Mouse (Mus musculus) neural tube, embryonic 13.5 days (tissue): ENCODE results near the gene Olfr1446. TPM values are rescaled to one million over a fixed set of nuclear protein-coding genes. Genes with fewer than 3 reads are reported as not detected.

Experiments
- ATAC-seq: fragments of 200-750 bp; cut with Nextera tagmentation; 2 replicates; pipeline ENCODE4 v1.8.0; 2017; ENCODE audit warnings: low read depth, mild to moderate bottlenecking, moderate TSS enrichment, moderate library complexity
- H3K27ac ChIP-seq: fragments of 300-500 bp; sonication (generic); replicated peaks from 2 replicates; pipeline ENCODE4 v1.5.1; 2015; ENCODE audit warnings: moderate library complexity, mild to moderate bottlenecking, inconsistent platforms
- H3K27me3 ChIP-seq: fragments of 300-500 bp; sonication (generic); 2 replicates; pipeline ENCODE4 v1.6.1; 2015; ENCODE audit warnings: mild to moderate bottlenecking, inconsistent platforms
- H3K36me3 ChIP-seq: fragments of 300-500 bp; sonication (generic); 2 replicates; pipeline ENCODE4 v1.6.1; 2015; ENCODE audit warnings: mild to moderate bottlenecking, inconsistent platforms
- H3K4me1 ChIP-seq: fragments of 300-500 bp; sonication (generic); replicated peaks from 2 replicates; pipeline ENCODE4 v1.6.1; 2015; ENCODE audit warnings: inconsistent platforms
- H3K4me2 ChIP-seq: fragments of 300-500 bp; sonication (generic); 2 replicates; pipeline ENCODE4 v1.6.1; 2015; ENCODE audit warnings: inconsistent platforms, mild to moderate bottlenecking, moderate library complexity
- H3K4me3 ChIP-seq: fragments of 300-500 bp; sonication (generic); 2 replicates; pipeline ENCODE4 v1.5.1; 2015; ENCODE audit warnings: mild to moderate bottlenecking, inconsistent platforms
- H3K9ac ChIP-seq: fragments of 300-500 bp; sonication (generic); 2 replicates; pipeline ENCODE4 v1.6.1; 2015; ENCODE audit warnings: moderate library complexity, mild to moderate bottlenecking, inconsistent platforms
- H3K9me3 ChIP-seq: fragments of 300-500 bp; sonication (generic); 2 replicates; pipeline ENCODE4 v1.6.1; 2016; ENCODE audit warnings: inconsistent platforms
- WGBS: fragments of 180-500 bp; shearing (Covaris S2); methylation state at CpG from one replicate; pipeline ENCODE4 v1.1.7; 2015; 5-methylcytosine and 5-hydroxymethylcytosine counted together
- polyA plus RNA-seq: library from polyadenylated mRNA; unstranded; fragments of >200 nt; fragmentation: Nextera tagmentation; extraction: Ambion mirVana; gene quantifications from 2 replicates; pipeline ENCODE4 v1.2.1, GENCODE M21; 2015

The Olfr1446 gene
- not detected in 2 replicates for polyA plus RNA-seq

DNA sequence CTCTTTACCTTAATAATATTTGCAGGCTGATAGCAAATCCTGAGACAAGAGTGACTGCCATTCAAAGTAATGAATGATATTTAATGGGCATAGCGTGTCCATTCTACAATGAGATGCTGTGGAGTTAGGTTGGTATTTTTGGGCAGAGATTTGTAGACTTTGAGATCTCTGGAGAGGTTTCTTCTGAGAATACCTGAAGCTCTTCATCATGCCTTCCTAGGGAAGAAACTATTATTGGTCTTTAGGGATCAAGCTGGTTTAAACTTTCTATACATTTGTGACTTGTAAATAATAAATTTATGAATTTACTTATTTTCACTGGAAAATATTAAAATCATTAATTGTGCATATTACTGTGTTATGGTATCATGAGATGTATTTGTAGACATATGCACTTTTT is at the start of gene Olfr1446:
Gene Olfr1446, minus strand, starts transcription at position 101 of the 400 bp plus-strand sequence.
- Histone ChIP-seq H3K4me1 (no peaks in the 10 kb centered on the region), H3K36me3 (no peaks in the 10 kb centered on the region), H3K27me3 (no peaks in the 10 kb centered on the region), H3K27ac (no peak within 1 kb of the TSS), H3K4me2 (no peak within 1 kb of the TSS), H3K4me3 (no peak within 1 kb of the TSS), H3K9me3 (no peaks in the 10 kb centered on the region), H3K9ac (no peak within 1 kb of the TSS)
- no peak for ATAC-seq
- WGBS = 87% methylated on average over 1 of the region's 1 CpGs

DNA sequence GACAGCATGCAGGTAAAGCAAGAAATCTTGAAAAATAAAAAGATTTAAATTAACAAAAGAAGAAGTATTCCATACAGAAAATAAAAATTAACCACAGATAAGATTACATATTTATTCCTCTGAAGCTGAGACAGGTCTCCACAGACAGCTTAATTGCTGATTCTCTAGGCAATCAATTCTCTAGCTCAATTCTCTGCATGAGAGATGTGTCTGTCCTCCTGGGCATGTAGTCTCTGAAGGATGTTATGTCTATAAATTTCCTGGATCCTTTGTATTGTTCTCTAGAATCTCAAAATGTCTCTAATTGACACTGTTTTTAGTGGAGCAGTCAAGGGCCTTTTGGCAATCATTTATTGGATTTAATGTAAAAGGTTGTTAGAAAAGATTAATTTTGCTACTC is 37.2 kb upstream of the Olfr1446 start, which contains the start of gene Olfr1449:
Gene Olfr1449, plus strand, starts transcription at position 301 of the 400 bp plus-strand sequence.
- Histone ChIP-seq H3K9ac (no peak within 1 kb of the TSS), H3K9me3 (0 out of 2 replicates have a peak, but pooled peaks cover 7% of the 10 kb centered on the region), H3K4me1 (no peaks in the 10 kb centered on the region), H3K36me3 (no peaks in the 10 kb centered on the region), H3K4me2 (no peak within 1 kb of the TSS), H3K4me3 (no peak within 1 kb of the TSS), H3K27me3 (no peaks in the 10 kb centered on the region), H3K27ac (no peak within 1 kb of the TSS)
- ATAC-seq = no peak

DNA sequence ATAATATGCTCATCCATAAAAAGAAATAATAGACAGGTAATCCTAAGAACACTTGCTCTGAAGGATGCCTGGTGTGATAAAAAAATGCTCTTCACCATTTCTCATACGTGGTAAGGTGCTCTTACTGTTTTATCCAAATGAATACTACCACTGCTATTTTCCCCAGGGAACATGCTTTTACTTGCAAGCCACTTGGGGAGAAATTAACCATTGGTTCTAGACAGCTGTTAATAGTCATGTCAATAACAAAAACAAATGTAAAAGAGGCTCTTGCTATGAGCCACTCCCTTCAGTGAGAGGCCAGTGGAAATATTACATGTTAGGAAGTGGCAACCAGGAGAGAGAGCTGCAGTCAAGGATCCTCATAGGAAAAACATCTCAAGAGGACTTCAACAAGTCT is 31.0 kb upstream of the Olfr1446 start, which contains the start of gene Olfr1448:
Gene Olfr1448, minus strand, starts transcription at position 101 of the 400 bp plus-strand sequence.
- WGBS = 83% methylated on average over 1 of the region's 1 CpGs
- Histone ChIP-seq H3K9me3 (0 out of 2 replicates have a peak, but pooled peaks cover 5% of the 10 kb centered on the region), H3K9ac (no peak within 1 kb of the TSS), H3K27me3 (no peaks in the 10 kb centered on the region), H3K4me3 (no peak within 1 kb of the TSS), H3K4me1 (no peaks in the 10 kb centered on the region), H3K4me2 (no peak within 1 kb of the TSS), H3K27ac (no peak within 1 kb of the TSS), H3K36me3 (no peaks in the 10 kb centered on the region)
- no peak for ATAC-seq

GRCm38 (mm10) chr19:12903643-12904042 is 10.3 kb upstream of the Olfr1446 start, which contains the start of gene Olfr1447:
Gene Olfr1447 (minus strand): TSS chr19:12903743.
- H3K9ac ChIP-seq = no peak within 1 kb of the TSS
- H3K36me3 ChIP-seq = no peaks in the 10 kb centered on the region
- H3K27me3 ChIP-seq = no peaks in the 10 kb centered on the region
- no peak within 1 kb of the TSS for H3K4me2 ChIP-seq
- no peak within 1 kb of the TSS for H3K4me3 ChIP-seq
- no peak within 1 kb of the TSS for H3K27ac ChIP-seq
- ATAC-seq = no peak
- WGBS = 98% methylated on average over 1 of the region's 1 CpGs
- H3K4me1 ChIP-seq = no peaks in the 10 kb centered on the region
- no peaks in the 10 kb centered on the region; the same call in 1 of the 2 replicates for H3K9me3 ChIP-seq

GRCm38 (mm10) chr19:12883555-12883954 is 9.8 kb downstream of the Olfr1446 start, which contains the start of gene Olfr1445:
Gene Olfr1445 (plus strand): TSS chr19:12883855.
- 82% methylated on average over 2 of the region's 2 CpGs for WGBS
- H3K4me2 ChIP-seq = no peak within 1 kb of the TSS

GRCm38 (mm10) chr19:12856983-12857382 is 36.3 kb downstream of the Olfr1446 start, which contains the start of gene Olfr1444:
Gene Olfr1444 (plus strand): TSS chr19:12857283.
- Histone ChIP-seq H3K4me3 (no peak within 1 kb of the TSS), H3K36me3 (no peaks in the 10 kb centered on the region), H3K4me2 (no peak within 1 kb of the TSS), H3K27ac (no peak within 1 kb of the TSS), H3K9ac (no peak within 1 kb of the TSS), H3K4me1 (no peaks in the 10 kb centered on the region), H3K9me3 (no peaks in the 10 kb centered on the region), H3K27me3 (no peaks in the 10 kb centered on the region)
- 65% methylated on average over 1 of the region's 1 CpGs for WGBS
- no peak for ATAC-seq

More at GRCm38 (mm10) chr19:12883555-12883954, 9.8 kb downstream of the Olfr1446 start, which contains the start of gene Olfr1445:
- Histone ChIP-seq H3K9ac (no peak within 1 kb of the TSS), H3K4me3 (no peak within 1 kb of the TSS), H3K9me3 (no peaks in the 10 kb centered on the region; the same call in 1 of the 2 replicates), H3K27me3 (no peaks in the 10 kb centered on the region), H3K27ac (no peak within 1 kb of the TSS), H3K4me1 (no peaks in the 10 kb centered on the region), H3K36me3 (no peaks in the 10 kb centered on the region)
- no peak for ATAC-seq

DNA sequence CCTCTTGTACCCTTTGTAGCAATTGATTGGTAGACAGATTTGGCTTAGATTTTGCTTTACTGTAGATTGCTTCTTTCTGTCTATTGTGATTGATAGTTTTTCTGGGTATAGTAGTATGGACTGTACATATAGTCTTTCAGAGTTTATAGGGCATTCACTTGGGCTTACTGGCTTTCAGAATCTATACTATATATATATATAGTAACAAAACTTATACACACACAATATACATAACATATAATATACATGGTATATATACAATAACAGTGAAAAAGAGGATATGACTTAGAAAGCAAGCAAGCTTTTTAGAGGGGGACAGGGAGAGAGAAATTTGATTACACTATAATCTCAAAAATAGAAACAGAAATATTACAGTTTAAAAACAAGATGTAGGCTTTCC is 46.9 kb downstream of the Olfr1446 start, which contains the start of gene Gm5244:
Gene Gm5244, plus strand, starts transcription at position 301 of the 400 bp plus-strand sequence.
- H3K9ac ChIP-seq = no peak within 1 kb of the TSS
- no peak for ATAC-seq
- H3K4me2 ChIP-seq = no peak within 1 kb of the TSS
- no peaks in the 10 kb centered on the region for H3K36me3 ChIP-seq
- H3K27me3 ChIP-seq = no peaks in the 10 kb centered on the region
- H3K4me3 ChIP-seq = no peak within 1 kb of the TSS
- H3K27ac ChIP-seq = no peak within 1 kb of the TSS
- no peaks in the 10 kb centered on the region for H3K4me1 ChIP-seq
- H3K9me3 ChIP-seq = no peaks in the 10 kb centered on the region

- Histone ChIP-seq H3K4me3 (no peak overlapping the region), H3K36me3 (no peaks in the 10 kb centered on the region), H3K4me2 (no peak overlapping the region), H3K9me3 (no peaks in the 10 kb centered on the region), H3K9ac (no peak overlapping the region), H3K27ac (no peak overlapping the region), H3K27me3 (no peaks in the 10 kb centered on the region), H3K4me1 (no peaks in the 10 kb centered on the region)
- no peak for ATAC-seq
- WGBS = 97% methylated on average over 1 of the region's 1 CpGs
These were observed 54.8 kb downstream of the Olfr1446 start for GRCm38 (mm10) chr19:12838507-12838906.

Other genes with a start within 250 kb of the Olfr1446 start
- gene Olfr1442, start 223.1 kb downstream of the Olfr1446 start, polyA plus RNA-seq = not detected in 2 replicates
- gene Olfr1443, start 215.4 kb downstream of the Olfr1446 start, polyA plus RNA-seq = not detected in 2 replicates
- not detected in 2 replicates for gene Keg1, start 197.7 kb downstream of the Olfr1446 start, polyA plus RNA-seq
- 0.87 and 1.2 TPM in 2 replicates for gene Cntf, start 127.9 kb downstream of the Olfr1446 start, polyA plus RNA-seq
- gene Zfp91, start 97.4 kb downstream of the Olfr1446 start, polyA plus RNA-seq = 14.8 and 15.4 TPM in 2 replicates
- gene Lpxn, start 97.3 kb downstream of the Olfr1446 start, polyA plus RNA-seq = 1.2 and 1.9 TPM in 2 replicates
- not detected in 2 replicates for gene Gm5244, start 46.8 kb downstream of the Olfr1446 start, polyA plus RNA-seq
- not detected in 2 replicates for gene Olfr1444, start 36.2 kb downstream of the Olfr1446 start, polyA plus RNA-seq
- gene Olfr1445, start 9.7 kb downstream of the Olfr1446 start, polyA plus RNA-seq = not detected in 2 replicates
- gene Olfr1447, start 10.2 kb upstream of the Olfr1446 start, polyA plus RNA-seq = not detected in 2 replicates
- gene Olfr1448, start 30.9 kb upstream of the Olfr1446 start, polyA plus RNA-seq = not detected in 2 replicates
- gene Olfr1449, start 37.3 kb upstream of the Olfr1446 start, polyA plus RNA-seq = not detected in 2 replicates
- gene Olfr1450, start 56.7 kb upstream of the Olfr1446 start, polyA plus RNA-seq = not detected in 2 replicates
- gene Olfr1451, start 101.5 kb upstream of the Olfr1446 start, polyA plus RNA-seq = not detected in 2 replicates
- gene Olfr1453, start 134.8 kb upstream of the Olfr1446 start, polyA plus RNA-seq = not detected in 2 replicates
- not detected in 2 replicates for gene Olfr1454, start 167.1 kb upstream of the Olfr1446 start, polyA plus RNA-seq
- gene Olfr1457, start 204.4 kb upstream of the Olfr1446 start, polyA plus RNA-seq = not detected in 2 replicates
- gene Olfr1458, start 213.3 kb upstream of the Olfr1446 start, polyA plus RNA-seq = not detected in 2 replicates